Mouse (Mus musculus) limb, embryonic 14.5 days (tissue): Measurements from ENCODE around the gene Unc13d. TPM values are rescaled to one million over a fixed set of nuclear protein-coding genes. Genes with fewer than 3 reads are reported as not detected.
A peak's percentile ranks its signal among the peaks of the same experiment; 100 is the strongest.

Experiments
- ATAC-seq: fragments of 200-750 bp; cut with Nextera tagmentation; 2 replicates; pipeline ENCODE4 v1.8.0; 2017; ENCODE audit warnings: low read depth, moderate number of reproducible peaks, moderate TSS enrichment; ENCODE audit not compliant: low FRiP score
- DNase-seq: peaks from one replicate; pipeline ENCODE4 v3.0.0-alpha.2; 2015; ENCODE audit warnings: low spot score
- H3K27ac ChIP-seq: fragments of 300-500 bp; sonication (generic); replicated peaks from 2 replicates; pipeline ENCODE4 v1.5.1; 2014; ENCODE audit warnings: low read depth, mild to moderate bottlenecking, low read length, moderate library complexity, mixed read lengths
- H3K27me3 ChIP-seq: fragments of 300-500 bp; sonication (generic); 2 replicates; pipeline ENCODE4 v1.6.1; 2014; ENCODE audit warnings: low read length, mixed read lengths; ENCODE audit not compliant: control insufficient read depth, insufficient read depth
- H3K36me3 ChIP-seq: fragments of 300-500 bp; sonication (generic); 2 replicates; pipeline ENCODE4 v1.6.1; 2014; ENCODE audit warnings: mild to moderate bottlenecking, low read length, moderate library complexity, mixed read lengths; ENCODE audit not compliant: control insufficient read depth, insufficient read depth
- H3K4me1 ChIP-seq: fragments of 300-500 bp; sonication (generic); 2 replicates; pipeline ENCODE4 v1.6.1; 2014; ENCODE audit warnings: antibody characterized with exemption, low read length, mixed read lengths; ENCODE audit not compliant: control insufficient read depth, insufficient read depth
- H3K4me2 ChIP-seq: fragments of 300-500 bp; sonication (generic); replicated peaks from 2 replicates; pipeline ENCODE4 v1.6.1; 2014; ENCODE audit warnings: low read depth, mild to moderate bottlenecking, low read length, moderate library complexity; ENCODE audit not compliant: severe bottlenecking
- H3K4me3 ChIP-seq: fragments of 300-500 bp; sonication (generic); replicated peaks from 2 replicates; pipeline ENCODE4 v1.5.1; 2014; ENCODE audit warnings: low read length
- H3K9ac ChIP-seq: fragments of 300-500 bp; sonication (generic); 2 replicates; pipeline ENCODE4 v1.6.1; 2014; ENCODE audit warnings: mild to moderate bottlenecking, low read depth, low read length, moderate library complexity; ENCODE audit not compliant: severe bottlenecking
- H3K9me3 ChIP-seq: fragments of 300-500 bp; sonication (generic); 2 replicates; pipeline ENCODE4 v1.6.1; 2016; ENCODE audit warnings: low read length; ENCODE audit not compliant: control insufficient read depth
- POLR2A ChIP-seq: fragments of 200-500 bp; IDR thresholded peaks from 2 replicates; pipeline ENCODE4 v1.8.0; 2012; ENCODE audit warnings: inconsistent platforms, mild to moderate bottlenecking, moderate library complexity, borderline replicate concordance; ENCODE audit not compliant: insufficient read depth, insufficient read length; ENCODE audit errors: extremely low read depth
- WGBS: fragments of 180-500 bp; shearing (Covaris S2); extraction: QIAGEN DNeasy Blood & Tissue Kit; methylation state at CpG from one replicate; pipeline ENCODE4 v1.1.7; 2014; 5-methylcytosine and 5-hydroxymethylcytosine counted together
- polyA plus RNA-seq, 2 experiments: library from polyadenylated mRNA; depleted of rRNA in 1 of 2; stranded (reverse) in 1 of 2; unstranded in 1 of 2; fragments of >200 nt; fragmentation: Nextera tagmentation in 1 of 2; extraction: Ambion mirVana in 1 of 2; gene quantifications; 2 replicates each; pipeline versions ENCODE4 v1.2.1 to v1.2.3; 2012 to 2014

Gene Unc13d
- polyA plus RNA-seq, 2 experiments = 3.4 to 4.3 TPM

- ATAC-seq = no peak
- no peak for DNase-seq
- H3K9me3 ChIP-seq = no peaks in the 10 kb centered on the region
- H3K27me3 ChIP-seq = no peaks in the 10 kb centered on the region
- H3K4me3 ChIP-seq = no peak overlapping the region
- TF ChIP-seq POLR2A = no peak
- peaks cover 54% of the 10 kb centered on the region for H3K36me3 ChIP-seq
- no peaks in the 10 kb centered on the region for H3K4me1 ChIP-seq
- H3K27ac ChIP-seq = no peak overlapping the region
- WGBS = 92% methylated on average over 6 of the region's 6 CpGs
- no peak overlapping the region for H3K4me2 ChIP-seq
- no peak overlapping the region for H3K9ac ChIP-seq
Observed at GRCm38 (mm10) chr11:116040593-116040992, 37.2 kb downstream of the Unc13d start.

GRCm38 (mm10) chr11:116037826-116038225 is 39.9 kb downstream of the Unc13d start:
- no peak overlapping the region for H3K27ac ChIP-seq
- H3K27me3 ChIP-seq = no peaks in the 10 kb centered on the region
- ATAC-seq (no peak), DNase-seq (no peak)
- H3K9me3 ChIP-seq = no peaks in the 10 kb centered on the region
- no peaks in the 10 kb centered on the region for H3K4me1 ChIP-seq
- H3K36me3 ChIP-seq = peaks cover 42% of the 10 kb centered on the region
- TF ChIP-seq POLR2A = no peak
- H3K9ac ChIP-seq = no peak overlapping the region
- H3K4me3 ChIP-seq = no peak overlapping the region
- H3K4me2 ChIP-seq = no peak overlapping the region
- 95% methylated on average over 9 of the region's 9 CpGs for WGBS

GRCm38 (mm10) chr11:116036671-116037070 is 41.1 kb downstream of the Unc13d start:
- no peaks in the 10 kb centered on the region for H3K27me3 ChIP-seq
- no peak for TF ChIP-seq POLR2A
- H3K36me3 ChIP-seq = peaks cover 32% of the 10 kb centered on the region
- no peak overlapping the region for H3K27ac ChIP-seq
- no peak overlapping the region for H3K4me2 ChIP-seq
- no peak for ATAC-seq
- no peaks in the 10 kb centered on the region for H3K9me3 ChIP-seq
- H3K9ac ChIP-seq = no peak overlapping the region
- WGBS = 67% methylated on average over 3 of the region's 3 CpGs
- H3K4me1 ChIP-seq = peaks cover under 1% of the 10 kb centered on the region
- DNase-seq = no peak
- no peak overlapping the region for H3K4me3 ChIP-seq

- no peak overlapping the region for H3K4me3 ChIP-seq
- H3K27ac ChIP-seq = no peak overlapping the region
- H3K9me3 ChIP-seq = no peaks in the 10 kb centered on the region
- no peak for TF ChIP-seq POLR2A
- ATAC-seq (no peak), DNase-seq (no peak)
- no peaks in the 10 kb centered on the region for H3K27me3 ChIP-seq
- peaks cover 8% of the 10 kb centered on the region for H3K4me1 ChIP-seq
- no peak overlapping the region for H3K9ac ChIP-seq
- 95% methylated on average over 6 of the region's 6 CpGs for WGBS
- H3K4me2 ChIP-seq = no peak overlapping the region
- peaks cover 16% of the 10 kb centered on the region for H3K36me3 ChIP-seq
Observed at GRCm38 (mm10) chr11:116034584-116034983, 43.2 kb downstream of the Unc13d start.

- peak; percentile 21; the same call in 1 of the 2 replicates for ATAC-seq
- H3K36me3 ChIP-seq = no peaks in the 10 kb centered on the region; the same call in 1 of the 2 replicates
- TF ChIP-seq POLR2A = no peak
- peak overlapping the region; percentile 94 for H3K27ac ChIP-seq
- H3K27me3 ChIP-seq = no peaks in the 10 kb centered on the region
- peak overlapping the region; percentile 61 for H3K4me2 ChIP-seq
- H3K9ac ChIP-seq = peak overlapping the region; percentile 87
- peaks cover 8% of the 10 kb centered on the region for H3K4me1 ChIP-seq
- WGBS = 29% methylated on average over 14 of the region's 14 CpGs
- H3K9me3 ChIP-seq = no peaks in the 10 kb centered on the region
- peak overlapping the region; percentile 46 for H3K4me3 ChIP-seq
- no peak for DNase-seq
Observed at GRCm38 (mm10) chr11:116030898-116031845, 46.6 kb downstream of the Unc13d start.
